Mouse (Mus musculus) ES-Bruce4 (cell line): ENCODE results near the gene Kifc3. TPM values are rescaled to one million over a fixed set of nuclear protein-coding genes. Genes with fewer than 3 reads are reported as not detected.
A peak's percentile ranks its signal among the peaks of the same experiment; 100 is the strongest.
"Not testable (repeated sequence)": the region's sequence is repeated elsewhere in the genome, so short reads cannot be mapped to it uniquely, and the experiment has no call there.

Experiments used
- H3K27ac ChIP-seq: 2 replicates; pipeline ENCODE4 v1.5.1; 2012; ENCODE audit warnings: low read length, inconsistent platforms; ENCODE audit not compliant: insufficient read depth
- H3K27me3 ChIP-seq: 2 replicates; pipeline ENCODE4 v1.6.1; 2012; ENCODE audit warnings: mild to moderate bottlenecking, low read length, inconsistent platforms; ENCODE audit not compliant: control insufficient read depth, poor library complexity, insufficient read depth, severe bottlenecking
- H3K36me3 ChIP-seq: 2 replicates; pipeline ENCODE4 v1.6.1; 2012; ENCODE audit warnings: inconsistent platforms, mild to moderate bottlenecking, low read length, moderate library complexity; ENCODE audit not compliant: control insufficient read depth, poor library complexity, insufficient read depth, severe bottlenecking
- H3K4me1 ChIP-seq: one replicate; pipeline ENCODE4 v1.8.1; 2011; ENCODE audit warnings: low read length; ENCODE audit not compliant: control insufficient read depth, insufficient read depth
- H3K4me3 ChIP-seq: 2 replicates; pipeline ENCODE4 v1.5.1; 2011; ENCODE audit warnings: low read depth, mild to moderate bottlenecking, low read length
- H3K9ac ChIP-seq: 2 replicates; pipeline ENCODE4 v1.6.1; 2012; ENCODE audit warnings: low read depth, mild to moderate bottlenecking, inconsistent platforms; ENCODE audit not compliant: poor library complexity, severe bottlenecking
- H3K9me3 ChIP-seq: replicated peaks from 2 replicates; pipeline ENCODE4 v1.6.1; 2012; ENCODE audit warnings: mild to moderate bottlenecking, low read length, inconsistent platforms; ENCODE audit not compliant: control insufficient read depth, poor library complexity, insufficient read depth, severe bottlenecking
- CTCF ChIP-seq: IDR thresholded peaks from one replicate; pipeline ENCODE4 v1.8.1; 2011; ENCODE audit warnings: low read depth, low read length
- EP300 ChIP-seq: IDR thresholded peaks from 2 replicates; pipeline ENCODE4 v1.6.1; 2011; ENCODE audit warnings: low read depth, low read length; ENCODE audit not compliant: insufficient read depth
- POLR2A ChIP-seq: IDR thresholded peaks from one replicate; pipeline ENCODE4 v1.8.1; 2011; ENCODE audit warnings: low read length; ENCODE audit not compliant: insufficient read depth
- polyA plus RNA-seq: library from polyadenylated mRNA; stranded (reverse); fragments of >200 nt; gene quantifications from 2 replicates; pipeline ENCODE4 v1.2.4, GENCODE M21; 2011; ENCODE audit warnings: low read depth; ENCODE audit not compliant: missing spikeins, insufficient read depth, insufficient read length

The Kifc3 gene
- polyA plus RNA-seq, 1 experiment = 19.0 TPM

GRCm38 (mm10) chr8:95242826-95243571 lies 40.4 kb upstream of the Kifc3 start:
- Histone ChIP-seq H3K9me3 (no peaks in the 10 kb centered on the region; the same call in 1 of the 2 replicates), H3K36me3 (no peaks in the 10 kb centered on the region), H3K9ac (no peak overlapping the region), H3K27ac (no peak overlapping the region), H3K4me3 (no peak overlapping the region), H3K4me1 (no peaks in the 10 kb centered on the region), H3K27me3 (no peaks in the 10 kb centered on the region)
- no peak for TF ChIP-seq POLR2A
- no peak for TF ChIP-seq EP300
- TF ChIP-seq CTCF = no peak

- Histone ChIP-seq H3K27ac (no peak overlapping the region), H3K36me3 (no peaks in the 10 kb centered on the region), H3K4me1 (no peaks in the 10 kb centered on the region), H3K9me3 (no peaks in the 10 kb centered on the region; the same call in 1 of the 2 replicates), H3K27me3 (no peaks in the 10 kb centered on the region), H3K9ac (peak overlapping the region; percentile 34; the same call in 1 of the 2 replicates), H3K4me3 (peak overlapping the region; percentile 12; the same call in 1 of the 2 replicates)
- no peak for TF ChIP-seq EP300
- no peak for TF ChIP-seq POLR2A
- no peak for TF ChIP-seq CTCF
Observed at GRCm38 (mm10) chr8:95242099-95242825, 39.6 kb upstream of the Kifc3 start.

GRCm38 (mm10) chr8:95235683-95236082 lies 33.1 kb upstream of the Kifc3 start:
- TF ChIP-seq CTCF (peak; percentile 70), EP300 (no peak)
- Histone ChIP-seq H3K9me3 (no peaks in the 10 kb centered on the region; the same call in 1 of the 2 replicates), H3K9ac (no peak overlapping the region), H3K27ac (no peak overlapping the region), H3K4me3 (no peak overlapping the region), H3K36me3 (no peaks in the 10 kb centered on the region), H3K4me1 (no peaks in the 10 kb centered on the region), H3K27me3 (no peaks in the 10 kb centered on the region)

GRCm38 (mm10) chr8:95230086-95230485 lies 27.5 kb upstream of the Kifc3 start:
- not testable (repeated sequence) for H3K9ac ChIP-seq, H3K4me1 ChIP-seq, H3K4me3 ChIP-seq, H3K27me3 ChIP-seq, H3K36me3 ChIP-seq, H3K9me3 ChIP-seq, H3K27ac ChIP-seq

GRCm38 (mm10) chr8:95227151-95227468 lies 24.5 kb upstream of the Kifc3 start:
- no peaks in the 10 kb centered on the region for H3K4me1 ChIP-seq

More at GRCm38 (mm10) chr8:95227151-95227468, 24.5 kb upstream of the Kifc3 start:
- TF ChIP-seq CTCF = no peak
- TF ChIP-seq POLR2A = no peak
- TF ChIP-seq EP300 = no peak
- Histone ChIP-seq H3K27ac (no peak overlapping the region), H3K4me3 (no peak overlapping the region), H3K9me3 (no peaks in the 10 kb centered on the region), H3K9ac (no peak overlapping the region), H3K27me3 (no peaks in the 10 kb centered on the region), H3K36me3 (no peaks in the 10 kb centered on the region)
